Mouse (Mus musculus) intestine, embryonic 16.5 days (tissue): Measurements from ENCODE around the gene Olfr458. TPM values are rescaled to one million over a fixed set of nuclear protein-coding genes. Genes with fewer than 3 reads are reported as not detected.

Source experiments
- ATAC-seq: fragments of 200-750 bp; cut with Nextera tagmentation; 2 replicates; pipeline ENCODE4 v1.8.0; 2017; ENCODE audit warnings: moderate TSS enrichment, moderate library complexity
- H3K27ac ChIP-seq: fragments of 300-500 bp; sonication (generic); 2 replicates; pipeline ENCODE4 v1.5.1; 2014; ENCODE audit warnings: mild to moderate bottlenecking, low read length
- H3K27me3 ChIP-seq: fragments of 300-500 bp; sonication (generic); replicated peaks from 2 replicates; pipeline ENCODE4 v1.6.1; 2014; ENCODE audit warnings: low read length, control low read depth, mixed read lengths; ENCODE audit not compliant: control insufficient read depth, insufficient read depth
- H3K36me3 ChIP-seq: fragments of 300-500 bp; sonication (generic); 2 replicates; pipeline ENCODE4 v1.6.1; 2014; ENCODE audit warnings: low read length, control low read depth; ENCODE audit not compliant: control insufficient read depth, insufficient read depth
- H3K4me1 ChIP-seq: fragments of 300-500 bp; sonication (generic); 2 replicates; pipeline ENCODE4 v1.6.1; 2014; ENCODE audit warnings: low read length, control low read depth, mixed read lengths; ENCODE audit not compliant: control insufficient read depth, insufficient read depth
- H3K4me2 ChIP-seq: fragments of 300-500 bp; sonication (generic); 2 replicates; pipeline ENCODE4 v1.6.1; 2014; ENCODE audit warnings: low read depth, low read length, control low read depth
- H3K4me3 ChIP-seq: fragments of 300-500 bp; sonication (generic); 2 replicates; pipeline ENCODE4 v1.5.1; 2014; ENCODE audit warnings: mild to moderate bottlenecking, low read length
- H3K9ac ChIP-seq: fragments of 300-500 bp; sonication (generic); 2 replicates; pipeline ENCODE4 v1.6.1; 2014; ENCODE audit warnings: low read depth, low read length
- H3K9me3 ChIP-seq: fragments of 300-500 bp; sonication (generic); 2 replicates; pipeline ENCODE4 v1.6.1; 2016; ENCODE audit warnings: low read length, control low read depth; ENCODE audit not compliant: control insufficient read depth
- WGBS: fragments of 180-500 bp; shearing (Covaris S2); extraction: QIAGEN DNeasy Blood & Tissue Kit; methylation state at CpG from one replicate; pipeline ENCODE4 v1.1.7; 2014; 5-methylcytosine and 5-hydroxymethylcytosine counted together
- polyA plus RNA-seq: library from polyadenylated mRNA; unstranded; fragments of >200 nt; fragmentation: Nextera tagmentation; extraction: Ambion mirVana; gene quantifications from 2 replicates; pipeline ENCODE4 v1.2.1, GENCODE M21; 2015

Olfr458 gene
- polyA plus RNA-seq, 1 experiment from 2014 or later: not detected

GRCm38 (mm10) chr6:42447381-42447780 lies 17.6 kb downstream of the Olfr458 start:
- Histone ChIP-seq H3K9ac (no peak overlapping the region), H3K36me3 (no peaks in the 10 kb centered on the region), H3K4me3 (no peak overlapping the region), H3K4me2 (no peak overlapping the region), H3K4me1 (no peaks in the 10 kb centered on the region), H3K27me3 (no peaks in the 10 kb centered on the region), H3K27ac (no peak overlapping the region), H3K9me3 (no peaks in the 10 kb centered on the region)
- ATAC-seq: no peak
- 78% methylated on average over 2 of the region's 2 CpGs for WGBS

GRCm38 (mm10) chr6:42444491-42444890 lies 20.5 kb downstream of the Olfr458 start:
- WGBS: 60% methylated on average over 2 of the region's 2 CpGs
- Histone ChIP-seq H3K27me3 (no peaks in the 10 kb centered on the region), H3K4me3 (no peak overlapping the region), H3K4me1 (no peaks in the 10 kb centered on the region), H3K9me3 (no peaks in the 10 kb centered on the region), H3K27ac (no peak overlapping the region), H3K36me3 (no peaks in the 10 kb centered on the region), H3K4me2 (no peak overlapping the region), H3K9ac (no peak overlapping the region)
- ATAC-seq: no peak

GRCm38 (mm10) chr6:42441395-42441794 lies 23.6 kb downstream of the Olfr458 start:
- Histone ChIP-seq H3K36me3 (no peaks in the 10 kb centered on the region), H3K4me3 (no peak overlapping the region), H3K4me2 (no peak overlapping the region), H3K4me1 (no peaks in the 10 kb centered on the region), H3K9me3 (no peaks in the 10 kb centered on the region), H3K27me3 (no peaks in the 10 kb centered on the region), H3K27ac (no peak overlapping the region), H3K9ac (no peak overlapping the region)
- WGBS: 61% methylated on average over 2 of the region's 2 CpGs
- no peak for ATAC-seq

- 67% methylated on average over 2 of the region's 2 CpGs for WGBS
- no peak overlapping the region for H3K9ac ChIP-seq
- H3K4me1 ChIP-seq: no peaks in the 10 kb centered on the region
- H3K27me3 ChIP-seq: no peaks in the 10 kb centered on the region
- no peak overlapping the region for H3K4me2 ChIP-seq
- H3K9me3 ChIP-seq: no peaks in the 10 kb centered on the region
- no peak overlapping the region for H3K27ac ChIP-seq
- H3K36me3 ChIP-seq: no peaks in the 10 kb centered on the region
- no peak overlapping the region for H3K4me3 ChIP-seq
- ATAC-seq: no peak
These were observed 29.5 kb downstream of the Olfr458 start for GRCm38 (mm10) chr6:42435490-42435889.

GRCm38 (mm10) chr6:42434446-42434845 lies 30.6 kb downstream of the Olfr458 start, which contains the start of gene Tas2r126:
TSS of gene Tas2r126 (plus strand) at chr6:42434535.
- 65% methylated on average over 6 of the region's 6 CpGs for WGBS
- Histone ChIP-seq H3K9me3 (no peaks in the 10 kb centered on the region), H3K27ac (no peak within 1 kb of the TSS), H3K27me3 (no peaks in the 10 kb centered on the region), H3K36me3 (no peaks in the 10 kb centered on the region), H3K4me3 (no peak within 1 kb of the TSS), H3K9ac (no peak within 1 kb of the TSS), H3K4me1 (no peaks in the 10 kb centered on the region), H3K4me2 (no peak within 1 kb of the TSS)
- no peak for ATAC-seq

- no peak overlapping the region for H3K27ac ChIP-seq
- no peaks in the 10 kb centered on the region for H3K27me3 ChIP-seq
- H3K9ac ChIP-seq: no peak overlapping the region
- no peak overlapping the region for H3K4me3 ChIP-seq
- H3K36me3 ChIP-seq: no peaks in the 10 kb centered on the region
- H3K4me1 ChIP-seq: no peaks in the 10 kb centered on the region
- H3K4me2 ChIP-seq: no peak overlapping the region
- no peaks in the 10 kb centered on the region for H3K9me3 ChIP-seq
- ATAC-seq: no peak
- WGBS: 58% methylated on average over 2 of the region's 2 CpGs
These were observed 31.4 kb downstream of the Olfr458 start for GRCm38 (mm10) chr6:42433554-42433953.

- Histone ChIP-seq H3K4me1 (no peaks in the 10 kb centered on the region), H3K36me3 (no peaks in the 10 kb centered on the region), H3K27me3 (no peaks in the 10 kb centered on the region), H3K4me3 (no peak overlapping the region), H3K9ac (no peak overlapping the region), H3K27ac (no peak overlapping the region), H3K9me3 (no peaks in the 10 kb centered on the region), H3K4me2 (no peak overlapping the region)
- no peak for ATAC-seq
- 86% methylated on average over 4 of the region's 4 CpGs for WGBS
These were observed 38.7 kb downstream of the Olfr458 start for GRCm38 (mm10) chr6:42426337-42426736.

- H3K27me3 ChIP-seq: no peaks in the 10 kb centered on the region
- 87% methylated on average over 3 of the region's 3 CpGs for WGBS
- no peak overlapping the region for H3K27ac ChIP-seq
- H3K4me2 ChIP-seq: no peak overlapping the region
- H3K4me3 ChIP-seq: no peak overlapping the region
- H3K9ac ChIP-seq: no peak overlapping the region
- no peaks in the 10 kb centered on the region for H3K9me3 ChIP-seq
- no peaks in the 10 kb centered on the region for H3K4me1 ChIP-seq
- ATAC-seq: no peak
- no peaks in the 10 kb centered on the region for H3K36me3 ChIP-seq
These were observed 40.5 kb downstream of the Olfr458 start for GRCm38 (mm10) chr6:42424472-42424871.

- Histone ChIP-seq H3K4me1 (no peaks in the 10 kb centered on the region), H3K9ac (no peak overlapping the region), H3K4me2 (no peak overlapping the region), H3K27ac (no peak overlapping the region), H3K9me3 (no peaks in the 10 kb centered on the region), H3K27me3 (no peaks in the 10 kb centered on the region), H3K4me3 (no peak overlapping the region), H3K36me3 (no peaks in the 10 kb centered on the region)
- 80% methylated on average over 2 of the region's 2 CpGs for WGBS
- ATAC-seq: no peak
These were observed 43.6 kb downstream of the Olfr458 start for GRCm38 (mm10) chr6:42421439-42421838.

GRCm38 (mm10) chr6:42419443-42419842 lies 45.6 kb downstream of the Olfr458 start:
- Histone ChIP-seq H3K27me3 (no peaks in the 10 kb centered on the region), H3K36me3 (no peaks in the 10 kb centered on the region), H3K4me3 (no peak overlapping the region), H3K27ac (no peak overlapping the region), H3K4me2 (no peak overlapping the region), H3K9ac (no peak overlapping the region), H3K4me1 (no peaks in the 10 kb centered on the region), H3K9me3 (no peaks in the 10 kb centered on the region)
- no peak for ATAC-seq
- WGBS: 81% methylated on average over 2 of the region's 2 CpGs
